ENCODE assay signal across 21 mouse cellular contexts in genomic region chr13:20597307-20597706, GRCm38 (mm10).
DNase-seq lines count a peak whose midpoint lies in the region; ATAC-seq lines count a peak whose summit lies in the region.
"Had no signal": no experiment of that assay in that cellular context is flagged by ENCODE, and none has a peak within 500 bp of the region (broad histone marks: within the 10 kb centered on the region; RNA-seq: fewer than 3 reads in every experiment).

No protein-coding gene starts in this region.

- no peaks in the 10 kb centered on the region for H3K27me3 ChIP-seq in forebrain, embryonic 12.5 days
- H3K27me3 ChIP-seq in forebrain, embryonic 10.5 days (ENCODE audit: poor library complexity, severe bottlenecking), result no peaks in the 10 kb centered on the region
- 0 out of 2 replicates have a peak, but pooled peaks cover 3% of the 10 kb centered on the region for H3K27me3 ChIP-seq in midbrain, embryonic 13.5 days
- H3K27me3 ChIP-seq in midbrain, embryonic 10.5 days (ENCODE audit: low read depth, poor library complexity, severe bottlenecking), result no peaks in the 10 kb centered on the region
- H3K27me3 ChIP-seq: hindbrain, embryonic 12.5 days; limb, embryonic 12.5 days; neural tube, embryonic 15.5 days had no signal

- no peak overlapping the region for H3K4me2 ChIP-seq in forebrain, embryonic 12.5 days
- H3K4me2 ChIP-seq in midbrain, embryonic 13.5 days (replicated peaks), result no peak overlapping the region
- H3K4me2 ChIP-seq: heart, embryonic 11.5 days; hindbrain, embryonic 12.5 days; limb, embryonic 12.5 days; liver, embryonic 11.5 days; neural tube, embryonic 15.5 days had no signal

- no peak overlapping the region for H3K9ac ChIP-seq in forebrain, embryonic 12.5 days
- H3K9ac ChIP-seq in midbrain, embryonic 13.5 days (replicated peaks), result no peak overlapping the region
- H3K9ac ChIP-seq: hindbrain, embryonic 12.5 days; limb, embryonic 12.5 days; liver, postnatal 0 days; neural tube, embryonic 15.5 days had no signal

- H3K4me1 ChIP-seq in forebrain, embryonic 12.5 days, result peaks cover 4% of the 10 kb centered on the region
- H3K4me1 ChIP-seq in forebrain, embryonic 10.5 days, result peaks cover 3% of the 10 kb centered on the region; the same call in 1 of the 2 replicates
- peaks cover 9% of the 10 kb centered on the region; the same call in 1 of the 2 replicates for H3K4me1 ChIP-seq in midbrain, embryonic 13.5 days (replicated peaks)
- H3K4me1 ChIP-seq in midbrain, embryonic 10.5 days, result peaks cover 13% of the 10 kb centered on the region
- H3K4me1 ChIP-seq: hindbrain, embryonic 12.5 days; limb, embryonic 12.5 days had no signal

- H3K9me3 ChIP-seq in forebrain, embryonic 12.5 days, result no peaks in the 10 kb centered on the region
- no peaks in the 10 kb centered on the region for H3K9me3 ChIP-seq in forebrain, embryonic 10.5 days
- no peaks in the 10 kb centered on the region for H3K9me3 ChIP-seq in midbrain, embryonic 13.5 days
- no peaks in the 10 kb centered on the region for H3K9me3 ChIP-seq in midbrain, embryonic 10.5 days (replicated peaks)
- H3K9me3 ChIP-seq: hindbrain, embryonic 12.5 days; limb, embryonic 12.5 days; neural tube, embryonic 15.5 days had no signal

- H3K4me3 ChIP-seq in forebrain, embryonic 12.5 days (replicated peaks), result no peak overlapping the region
- H3K4me3 ChIP-seq in forebrain, embryonic 10.5 days, result no peak overlapping the region
- H3K4me3 ChIP-seq in midbrain, embryonic 13.5 days (replicated peaks), result no peak overlapping the region
- no peak overlapping the region for H3K4me3 ChIP-seq in midbrain, embryonic 10.5 days
- H3K4me3 ChIP-seq: hindbrain, embryonic 12.5 days; limb, embryonic 12.5 days; myocyte; neural tube, embryonic 15.5 days had no signal

- no peak for DNase-seq in forebrain, embryonic 10.5 days (ENCODE audit: extremely low spot score, low spot score)
- DNase-seq in midbrain, embryonic 10.5 days (ENCODE audit: low spot score), result no peak
- DNase-seq in brain, adult 2 months (ENCODE audit: low read depth, low spot score), result peak; percentile 74
- DNase-seq in cerebellum, adult 9-11 months, result peak; percentile 45
- no peak for DNase-seq in layer of hippocampus, postnatal 36 days
- DNase-seq in gastrocnemius, postnatal 4 days (ENCODE audit: low spot score in 2 of 2), result no peak
- DNase-seq: kidney, adult 8-10 months; kidney, postnatal 10 days; liver, postnatal 0 days; right cerebral cortex, postnatal 25 days; spleen, adult 18-20 months had no signal

- 82% methylated on average over 5 of the region's 5 CpGs for WGBS in forebrain, embryonic 12.5 days
- WGBS in forebrain, embryonic 10.5 days, result 80% methylated on average over 5 of the region's 5 CpGs
- WGBS in midbrain, embryonic 13.5 days, result 75% methylated on average over 5 of the region's 5 CpGs
- 82% methylated on average over 5 of the region's 5 CpGs for WGBS in midbrain, embryonic 10.5 days

- H3K36me3 ChIP-seq in forebrain, embryonic 12.5 days (replicated peaks), result no peaks in the 10 kb centered on the region
- no peaks in the 10 kb centered on the region for H3K36me3 ChIP-seq in forebrain, embryonic 10.5 days (replicated peaks)
- H3K36me3 ChIP-seq in midbrain, embryonic 13.5 days, result 0 out of 2 replicates have a peak, but pooled peaks cover 2% of the 10 kb centered on the region
- H3K36me3 ChIP-seq in midbrain, embryonic 10.5 days, result no peaks in the 10 kb centered on the region
- H3K36me3 ChIP-seq: limb, embryonic 12.5 days had no signal

- no peak overlapping the region for H3K27ac ChIP-seq in forebrain, embryonic 12.5 days
- no peak overlapping the region for H3K27ac ChIP-seq in forebrain, embryonic 10.5 days
- H3K27ac ChIP-seq in midbrain, embryonic 13.5 days, result 0 out of 2 replicates have a peak overlapping the region, but pooled peaks have one; percentile 17
- no peak overlapping the region for H3K27ac ChIP-seq in midbrain, embryonic 10.5 days (replicated peaks)
- H3K27ac ChIP-seq: hindbrain, embryonic 12.5 days; limb, embryonic 12.5 days; macrophage; neural tube, embryonic 15.5 days had no signal

- 0 out of 2 replicates have a peak, but pooled peaks have one; percentile 6 for ATAC-seq in forebrain, embryonic 12.5 days (ENCODE audit: low FRiP score)
- no peak for ATAC-seq in midbrain, embryonic 13.5 days
- ATAC-seq: liver, postnatal 0 days; lung, postnatal 0 days had no signal

Comparison
In these comparisons a context has a peak if more than half of its experiments do, and no peak if none do; other contexts are left out.
1. DNase-seq: peak in brain, adult 2 months (single experiment) and cerebellum, adult 9-11 months (single experiment); none in forebrain, embryonic 10.5 days (single experiment), midbrain, embryonic 10.5 days (single experiment), layer of hippocampus, postnatal 36 days (0 of 2) and gastrocnemius, postnatal 4 days (0 of 2).